Comparison of ENCODE assay signal across 11 mouse cellular contexts in genomic region chr6:41662320-41662719, GRCm38 (mm10). TPM values are rescaled to one million over a fixed set of nuclear protein-coding genes. Genes with fewer than 3 reads are reported as not detected.
DNase-seq lines count a peak whose midpoint lies in the region; ATAC-seq and TF ChIP-seq lines count a peak whose summit lies in the region.
"Had no signal": no experiment of that assay in that cellular context is flagged by ENCODE, and none has a peak within 500 bp of the region (broad histone marks: within the 10 kb centered on the region; RNA-seq: fewer than 3 reads in every experiment).

No protein-coding gene starts in this region.

- DNase-seq in gastrocnemius, adult 2 months: no peak
- no peak for DNase-seq in gastrocnemius, postnatal 36 days
- peak; percentile 44 for DNase-seq in thymus, postnatal 0 days (ENCODE audit: low spot score)
- DNase-seq in thymus, adult 18-20 months: no peak
- no peak for DNase-seq in yolk sac, embryonic 10.5 days (ENCODE audit: low spot score)
- no peak for DNase-seq in cerebellum, postnatal 4 days (ENCODE audit: low spot score in 2 of 2)
- no peak for DNase-seq in urinary bladder, postnatal 25 days (ENCODE audit: low spot score)
- DNase-seq: layer of hippocampus, adult 9-11 months had no signal

- ATAC-seq in inflammation-experienced regulatory T-cells, adult 6 months: peak; percentile 78

- TF ChIP-seq CTCF in gastrocnemius, adult 2 months (IDR thresholded peaks at IDR 0.05): peak; percentile 24; the same call in 1 of the 2 replicates

- H3K4me3 ChIP-seq in gastrocnemius, adult 2 months: no peak overlapping the region
- H3K4me3 ChIP-seq: embryonic facial prominence, embryonic 12.5 days; heart, embryonic 13.5 days had no signal

- H3K27ac ChIP-seq in gastrocnemius, adult 2 months: no peak overlapping the region
- H3K27ac ChIP-seq: embryonic facial prominence, embryonic 12.5 days; heart, embryonic 13.5 days had no signal

- intact Hi-C loops in gastrocnemius, adult 2 months (cut with DNase I): no loop called here
- intact Hi-C loops in gastrocnemius, postnatal 36 days (cut with DNase I): no loop called here

RNA-seq across cellular contexts. Expression of gene Trpv5, which starts 18.2 kb away (rescaled TPM):
- not detected for total RNA-seq in gastrocnemius, adult 2 months (2021)
- not detected for total RNA-seq in gastrocnemius, postnatal 36 days (2021)
- polyA plus RNA-seq in thymus, postnatal 0 days (2015; fragmentation: Nextera tagmentation; extraction: Ambion mirVana): 0.04 TPM in 1 of 2 replicates, not detected in the other
- not detected for polyA plus RNA-seq in inflammation-experienced regulatory T-cells, adult 6 months (2017; shearing (Covaris generic))
- polyA plus RNA-seq: embryonic facial prominence, embryonic 12.5 days; heart, embryonic 13.5 days had no signal

RNA-seq across cellular contexts. Expression of gene Llcfc1, which starts 21.9 kb away (rescaled TPM):
- total RNA-seq in gastrocnemius, adult 2 months (2021): not detected
- not detected for total RNA-seq in gastrocnemius, postnatal 36 days (2021)
- polyA plus RNA-seq in thymus, postnatal 0 days (2015; fragmentation: Nextera tagmentation; extraction: Ambion mirVana): 0.18 TPM in 1 of 2 replicates, not detected in the other
- polyA plus RNA-seq in inflammation-experienced regulatory T-cells, adult 6 months (2017; shearing (Covaris generic)): not detected
- polyA plus RNA-seq: embryonic facial prominence, embryonic 12.5 days; heart, embryonic 13.5 days had no signal

RNA-seq across cellular contexts. Expression of gene Trpv6, which starts 26.1 kb away (rescaled TPM):
- total RNA-seq in gastrocnemius, adult 2 months (2021): not detected
- total RNA-seq in gastrocnemius, postnatal 36 days (2021): not detected
- polyA plus RNA-seq in thymus, postnatal 0 days (2015; fragmentation: Nextera tagmentation; extraction: Ambion mirVana): 0.64 and 1.1 TPM in 2 replicates
- under 1 TPM; 0.25 to 0.74 (median 0.41) TPM for polyA plus RNA-seq in inflammation-experienced regulatory T-cells, adult 6 months (2017; shearing (Covaris generic))

RNA-seq across cellular contexts. Expression of gene Kel, which starts 41.8 kb away (rescaled TPM):
- total RNA-seq in gastrocnemius, adult 2 months (2021): not detected
- total RNA-seq in gastrocnemius, postnatal 36 days (2021): not detected
- 0.31 and 0.75 TPM in 2 replicates for polyA plus RNA-seq in thymus, postnatal 0 days (2015; fragmentation: Nextera tagmentation; extraction: Ambion mirVana)
- polyA plus RNA-seq in inflammation-experienced regulatory T-cells, adult 6 months (2017; shearing (Covaris generic)): not detected

RNA-seq across cellular contexts. Expression of gene Ephb6, which starts 57.0 kb away (rescaled TPM):
- under 1 TPM; 0.54 to 0.98 TPM for total RNA-seq in gastrocnemius, adult 2 months (2021)
- total RNA-seq in gastrocnemius, postnatal 36 days (2021): 1 to 10 TPM; 1.1 to 1.3 TPM
- 81.3 and 84.2 TPM in 2 replicates for polyA plus RNA-seq in thymus, postnatal 0 days (2015; fragmentation: Nextera tagmentation; extraction: Ambion mirVana)
- 10 to 100 TPM in 2 of 3 experiments, 1 to 10 TPM in 1; 9.4 to 20.7 (median 16.5) TPM for polyA plus RNA-seq in inflammation-experienced regulatory T-cells, adult 6 months (2017; shearing (Covaris generic))
